11 mouse cellular contexts compared by ENCODE assay signal in genomic region chr11:5074882-5075281, GRCm38 (mm10). TPM values are rescaled to one million over a fixed set of nuclear protein-coding genes. Genes with fewer than 3 reads are reported as not detected.
DNase-seq lines count a peak whose midpoint lies in the region; ATAC-seq lines count a peak whose summit lies in the region.
"Had no signal": no experiment of that assay in that cellular context is flagged by ENCODE, and none has a peak within 500 bp of the region (broad histone marks: within the 10 kb centered on the region; RNA-seq: fewer than 3 reads in every experiment).

No protein-coding gene starts in this region.

- peaks cover 39% of the 10 kb centered on the region for H3K36me3 ChIP-seq in midbrain, embryonic 11.5 days (ENCODE audit: control insufficient read depth, insufficient read depth, low read length)
- peaks cover 36% of the 10 kb centered on the region for H3K36me3 ChIP-seq in midbrain, embryonic 16.5 days (ENCODE audit: control insufficient read depth, insufficient read depth, low read length)
- H3K36me3 ChIP-seq in splenic B cell, adult 2 months (ENCODE audit: control insufficient read depth, insufficient read depth, low read length, poor library complexity, severe bottlenecking): peaks cover 33% of the 10 kb centered on the region

- intact Hi-C loops in heart, postnatal 25 days (cut with DNase I): no loop called here

- peak; percentile 44; the same call in 1 of the 2 replicates for ATAC-seq in midbrain, embryonic 11.5 days (ENCODE audit: low FRiP score)
- ATAC-seq in midbrain, embryonic 16.5 days: no peak
- ATAC-seq in erythroid progenitor cell, adult 5-6 weeks (replicated peaks; ENCODE audit: low FRiP score, poor library complexity, severe bottlenecking): 0 out of 2 replicates have a peak, but pooled peaks have one; percentile 63

- no peak overlapping the region for H3K4me2 ChIP-seq in midbrain, embryonic 11.5 days
- H3K4me2 ChIP-seq in midbrain, embryonic 16.5 days (ENCODE audit: low read length): no peak overlapping the region
- H3K4me2 ChIP-seq: embryonic facial prominence, embryonic 13.5 days; heart, embryonic 15.5 days; limb, embryonic 12.5 days had no signal

- H3K9ac ChIP-seq in midbrain, embryonic 11.5 days (ENCODE audit: low read length): no peak overlapping the region
- H3K9ac ChIP-seq in midbrain, embryonic 16.5 days (ENCODE audit: low read depth, low read length): no peak overlapping the region
- H3K9ac ChIP-seq: embryonic facial prominence, embryonic 13.5 days; heart, embryonic 15.5 days; limb, embryonic 12.5 days had no signal

- no peak overlapping the region for H3K4me3 ChIP-seq in midbrain, embryonic 11.5 days (ENCODE audit: low read depth, low read length)
- H3K4me3 ChIP-seq in midbrain, embryonic 16.5 days (ENCODE audit: low read depth, low read length): no peak overlapping the region
- H3K4me3 ChIP-seq: embryonic facial prominence, embryonic 13.5 days; heart, embryonic 15.5 days; limb, embryonic 12.5 days had no signal

- no peaks in the 10 kb centered on the region for H3K9me3 ChIP-seq in midbrain, embryonic 11.5 days (ENCODE audit: control insufficient read depth, low read length)
- H3K9me3 ChIP-seq in midbrain, embryonic 16.5 days (replicated peaks; ENCODE audit: control insufficient read depth, low read length, poor library complexity, severe bottlenecking): no peaks in the 10 kb centered on the region
- H3K9me3 ChIP-seq: embryonic facial prominence, embryonic 13.5 days; heart, embryonic 15.5 days; limb, embryonic 12.5 days had no signal

- no peaks in the 10 kb centered on the region for H3K4me1 ChIP-seq in midbrain, embryonic 11.5 days (ENCODE audit: control insufficient read depth, insufficient read depth, low read length)
- H3K4me1 ChIP-seq in midbrain, embryonic 16.5 days (ENCODE audit: control insufficient read depth, insufficient read depth, low read length): no peaks in the 10 kb centered on the region
- H3K4me1 ChIP-seq: embryonic facial prominence, embryonic 13.5 days; heart, embryonic 15.5 days; limb, embryonic 12.5 days had no signal

- 74% methylated on average over 4 of the region's 4 CpGs for WGBS in midbrain, embryonic 11.5 days
- 68% methylated on average over 4 of the region's 4 CpGs for WGBS in midbrain, embryonic 16.5 days

- H3K27me3 ChIP-seq in midbrain, embryonic 11.5 days (ENCODE audit: control insufficient read depth, insufficient read depth, low read length): no peaks in the 10 kb centered on the region
- H3K27me3 ChIP-seq in midbrain, embryonic 16.5 days (ENCODE audit: control insufficient read depth, insufficient read depth, low read depth, low read length): no peaks in the 10 kb centered on the region
- H3K27me3 ChIP-seq in splenic B cell, adult 2 months (ENCODE audit: control insufficient read depth, insufficient read depth, low read length, poor library complexity, severe bottlenecking): no peaks in the 10 kb centered on the region; the same call in 1 of the 2 replicates
- H3K27me3 ChIP-seq: embryonic facial prominence, embryonic 13.5 days; heart, embryonic 15.5 days; limb, embryonic 12.5 days had no signal

- DNase-seq in heart, adult 11 months: peak; percentile 69
- no peak for DNase-seq in heart, postnatal 25 days (ENCODE audit: low spot score)
- no peak for DNase-seq in midbrain, embryonic 11.5 days (ENCODE audit: low spot score, missing footprints)
- DNase-seq in splenic B cell, adult 2 months (ENCODE audit: low read depth, low spot score): peak; percentile 54
- DNase-seq in layer of hippocampus, postnatal 36 days: no peak
- no peak for DNase-seq in ovary, postnatal 14 days (ENCODE audit: low spot score)

- no peak overlapping the region for H3K27ac ChIP-seq in midbrain, embryonic 11.5 days (ENCODE audit: low read depth, low read length)
- no peak overlapping the region for H3K27ac ChIP-seq in midbrain, embryonic 16.5 days (ENCODE audit: low read length)
- H3K27ac ChIP-seq: embryonic facial prominence, embryonic 13.5 days; heart, embryonic 15.5 days; limb, embryonic 12.5 days had no signal

RNA-seq across cellular contexts. Expression of gene Gas2l1, which starts 9.8 kb away (rescaled TPM):
- total RNA-seq in heart, postnatal 25 days (2021): 10 to 100 TPM; 19.0 to 21.2 TPM
- 19.4 and 23.1 TPM in 2 replicates for polyA plus RNA-seq in midbrain, embryonic 11.5 days (2014; fragmentation: Nextera tagmentation; extraction: Ambion mirVana)
- 19.5 and 20.6 TPM in 2 replicates for polyA plus RNA-seq in midbrain, embryonic 16.5 days (2015; fragmentation: Nextera tagmentation; extraction: Ambion mirVana)
- 0.42 and 2.2 TPM in 2 replicates for total RNA-seq in erythroid progenitor cell, adult 5-6 weeks (2015; ENCODE audit: low replicate concordance)
- 1.7 TPM in 1 of 2 replicates, not detected in the other for total RNA-seq in erythroid progenitor cell, adult 5-6 weeks (2017; ENCODE audit: low replicate concordance)
- 100 to 1,000 TPM in 1 of 2 experiments, 10 to 100 TPM in 1; 95.7 to 104 TPM for total RNA-seq in layer of hippocampus, postnatal 36 days (2021)

RNA-seq across cellular contexts. Expression of gene Rasl10a, which starts 17.0 kb away (rescaled TPM):
- total RNA-seq in heart, postnatal 25 days (2021): 1 to 10 TPM; 2.4 to 5.3 TPM
- 0.19 and 0.37 TPM in 2 replicates for polyA plus RNA-seq in midbrain, embryonic 11.5 days (2014; fragmentation: Nextera tagmentation; extraction: Ambion mirVana)
- polyA plus RNA-seq in midbrain, embryonic 16.5 days (2015; fragmentation: Nextera tagmentation; extraction: Ambion mirVana): 1.1 and 1.2 TPM in 2 replicates
- not detected in 2 replicates for total RNA-seq in erythroid progenitor cell, adult 5-6 weeks (2015; ENCODE audit: low replicate concordance)
- 1.5 TPM in 1 of 2 replicates, not detected in the other for total RNA-seq in erythroid progenitor cell, adult 5-6 weeks (2017; ENCODE audit: low replicate concordance)
- total RNA-seq in layer of hippocampus, postnatal 36 days (2021): 100 to 1,000 TPM in 1 of 2 experiments, 10 to 100 TPM in 1; 88.6 to 112 TPM

RNA-seq across cellular contexts. Expression of gene Rhbdd3, which starts 23.8 kb away (rescaled TPM):
- 10 to 100 TPM; 21.4 to 21.6 TPM for total RNA-seq in heart, postnatal 25 days (2021)
- 20.4 and 21.3 TPM in 2 replicates for polyA plus RNA-seq in midbrain, embryonic 11.5 days (2014; fragmentation: Nextera tagmentation; extraction: Ambion mirVana)
- polyA plus RNA-seq in midbrain, embryonic 16.5 days (2015; fragmentation: Nextera tagmentation; extraction: Ambion mirVana): 46.9 and 48.8 TPM in 2 replicates
- 2.2 and 23.5 TPM in 2 replicates for total RNA-seq in erythroid progenitor cell, adult 5-6 weeks (2015; ENCODE audit: low replicate concordance)
- 3.6 and 4.6 TPM in 2 replicates for total RNA-seq in erythroid progenitor cell, adult 5-6 weeks (2017; ENCODE audit: low replicate concordance)
- total RNA-seq in layer of hippocampus, postnatal 36 days (2021): 10 to 100 TPM; 20.2 to 22.2 TPM

RNA-seq across cellular contexts. Expression of gene Ewsr1, which starts 24.2 kb away (rescaled TPM):
- 10 to 100 TPM; 95.7 to 96.0 TPM for total RNA-seq in heart, postnatal 25 days (2021)
- polyA plus RNA-seq in midbrain, embryonic 11.5 days (2014; fragmentation: Nextera tagmentation; extraction: Ambion mirVana): 419 and 422 TPM in 2 replicates
- polyA plus RNA-seq in midbrain, embryonic 16.5 days (2015; fragmentation: Nextera tagmentation; extraction: Ambion mirVana): 548 and 592 TPM in 2 replicates
- total RNA-seq in erythroid progenitor cell, adult 5-6 weeks (2015; ENCODE audit: low replicate concordance): 242 and 276 TPM in 2 replicates
- 439 and 531 TPM in 2 replicates for total RNA-seq in erythroid progenitor cell, adult 5-6 weeks (2017; ENCODE audit: low replicate concordance)
- total RNA-seq in layer of hippocampus, postnatal 36 days (2021): 100 to 1,000 TPM; 319 to 373 TPM

Comparison
In these comparisons a context has a peak if more than half of its experiments do, and no peak if none do; other contexts are left out.
1. DNase-seq: peak in heart, adult 11 months (single experiment) and splenic B cell, adult 2 months (single experiment); none in heart, postnatal 25 days (single experiment), midbrain, embryonic 11.5 days (single experiment), layer of hippocampus, postnatal 36 days (0 of 2) and ovary, postnatal 14 days (single experiment).
2. RNA of gene Gas2l1, which starts 9.8 kb away (total RNA-seq): 95.7 to 104 TPM in layer of hippocampus, postnatal 36 days and 19.0 to 21.2 TPM in heart, postnatal 25 days; 0.42 to 2.2 TPM in erythroid progenitor cell, adult 5-6 weeks; every median in the first group is over 4 times any median in the second.
3. RNA of gene Rasl10a, which starts 17.0 kb away (total RNA-seq): 88.6 to 112 TPM in layer of hippocampus, postnatal 36 days; 2.4 to 5.3 TPM in heart, postnatal 25 days and 1.5 TPM in erythroid progenitor cell, adult 5-6 weeks; every median in the first group is over 10 times any median in the second.